Mouse (Mus musculus) myocyte (in vitro differentiated cells): Measurements from ENCODE around the gene Srpx.

Source experiments
- E2F4 ChIP-seq: IDR thresholded peaks from one replicate; pipeline ENCODE4 v1.6.1; 2011; ENCODE audit warnings: mild to moderate bottlenecking, control low read depth, moderate library complexity; ENCODE audit not compliant: insufficient read depth
- MAX ChIP-seq: IDR thresholded peaks from one replicate; pipeline ENCODE4 v1.6.1; 2011; ENCODE audit warnings: low read depth, mild to moderate bottlenecking, control low read depth
- POLR2A ChIP-seq: IDR thresholded peaks from one replicate; pipeline ENCODE4 v1.6.1; 2011; ENCODE audit warnings: low read depth, mild to moderate bottlenecking, control low read depth, moderate library complexity; ENCODE audit not compliant: insufficient read length
- POLR2AphosphoS2 ChIP-seq: IDR thresholded peaks from one replicate; pipeline ENCODE4 v1.6.1; 2011; ENCODE audit warnings: low read depth, control low read depth; ENCODE audit not compliant: insufficient read length
- SRF ChIP-seq: IDR thresholded peaks from one replicate; pipeline ENCODE4 v1.6.1; 2011; ENCODE audit warnings: low read depth; ENCODE audit not compliant: control insufficient read depth, insufficient read length
- USF1 ChIP-seq: IDR thresholded peaks from one replicate; pipeline ENCODE4 v1.6.1; 2011; ENCODE audit warnings: low read depth, mild to moderate bottlenecking, control low read depth, moderate library complexity

- TF ChIP-seq POLR2A, result no peak
- no peak for TF ChIP-seq E2F4
- no peak for TF ChIP-seq USF1
- no peak for TF ChIP-seq SRF
- no peak for TF ChIP-seq POLR2AphosphoS2
- no peak for TF ChIP-seq MAX
Measured at GRCm38 (mm10) chrX:10069405-10069804, 48.1 kb downstream of the Srpx start.
